20 mouse cellular contexts compared by ENCODE assay signal in the genomic region with DNA sequence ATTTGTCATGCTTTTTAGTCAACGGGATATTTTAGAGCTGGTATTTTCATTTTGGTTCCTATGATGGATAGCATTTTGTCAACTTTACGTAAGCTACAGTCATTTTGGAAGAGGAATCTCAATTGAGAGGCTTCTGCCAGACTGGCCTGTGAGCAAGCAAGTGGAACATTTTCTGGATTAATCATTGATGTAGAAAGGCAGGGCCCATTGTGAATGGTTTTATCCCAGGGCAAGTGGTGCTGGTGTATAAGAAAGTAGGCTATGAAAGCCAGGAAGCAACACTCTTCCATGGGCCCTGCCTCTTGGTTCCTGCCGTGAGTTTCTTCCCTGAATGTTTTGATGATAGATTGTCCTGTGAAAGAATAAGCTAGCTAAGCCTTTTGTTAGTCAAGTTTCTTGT.
A peak's percentile ranks its signal among the peaks of the same experiment; 100 is the strongest.
DNase-seq lines count a peak whose midpoint lies in the region; ATAC-seq lines count a peak whose summit lies in the region.
"Had no signal": no experiment of that assay in that cellular context is flagged by ENCODE, and none has a peak within 500 bp of the region (broad histone marks: within the 10 kb centered on the region; RNA-seq: fewer than 3 reads in every experiment).

No protein-coding gene starts in this region.

- no peaks in the 10 kb centered on the region for H3K27me3 ChIP-seq in kidney, embryonic 16.5 days (ENCODE audit: insufficient read depth, low read length)
- H3K27me3 ChIP-seq: embryonic facial prominence, embryonic 13.5 days; forebrain, embryonic 12.5 days; Patski had no signal

- 0 out of 2 replicates have a peak, but pooled peaks cover 6% of the 10 kb centered on the region for H3K4me1 ChIP-seq in kidney, embryonic 16.5 days (ENCODE audit: insufficient read depth, low read length)
- H3K4me1 ChIP-seq: forebrain, embryonic 12.5 days; heart, embryonic 10.5 days; hindbrain, embryonic 10.5 days had no signal

- WGBS in kidney, embryonic 16.5 days = 82% methylated on average over 3 of the region's 3 CpGs

- no peaks in the 10 kb centered on the region for H3K36me3 ChIP-seq in kidney, embryonic 16.5 days (ENCODE audit: insufficient read depth, low read length)
- H3K36me3 ChIP-seq: embryonic facial prominence, embryonic 13.5 days; forebrain, embryonic 12.5 days; heart, embryonic 10.5 days; hindbrain, embryonic 10.5 days had no signal

- H3K9ac ChIP-seq in kidney, embryonic 16.5 days (replicated peaks; ENCODE audit: low read length) = no peak overlapping the region
- H3K9ac ChIP-seq: embryonic facial prominence, embryonic 13.5 days; forebrain, embryonic 12.5 days; forebrain, postnatal 0 days; hindbrain, embryonic 14.5 days had no signal

- H3K4me3 ChIP-seq in kidney, embryonic 16.5 days (ENCODE audit: low read length) = no peak overlapping the region
- H3K4me3 ChIP-seq: embryonic facial prominence, embryonic 13.5 days; forebrain, embryonic 12.5 days; heart, embryonic 10.5 days; hindbrain, embryonic 10.5 days had no signal

- peak overlapping the region; percentile 58; the same call in 1 of the 2 replicates for H3K27ac ChIP-seq in kidney, embryonic 16.5 days (ENCODE audit: low read length)
- H3K27ac ChIP-seq: embryonic facial prominence, embryonic 13.5 days; forebrain, embryonic 12.5 days; heart, embryonic 10.5 days; hindbrain, embryonic 10.5 days; hindbrain, embryonic 14.5 days had no signal

- no peaks in the 10 kb centered on the region for H3K9me3 ChIP-seq in kidney, embryonic 16.5 days (ENCODE audit: low read length)
- H3K9me3 ChIP-seq: embryonic facial prominence, embryonic 13.5 days; forebrain, embryonic 12.5 days; heart, embryonic 10.5 days; hindbrain, embryonic 10.5 days had no signal

- no peak overlapping the region for H3K4me2 ChIP-seq in kidney, embryonic 16.5 days (replicated peaks; ENCODE audit: low read depth, low read length)
- H3K4me2 ChIP-seq: embryonic facial prominence, embryonic 13.5 days; forebrain, embryonic 12.5 days; hindbrain, embryonic 14.5 days had no signal

- ATAC-seq in kidney, embryonic 16.5 days (ENCODE audit: low FRiP score, low TSS enrichment) = peak; percentile 73; the same call in 1 of the 2 replicates
- ATAC-seq: forebrain, postnatal 0 days; Patski had no signal

- DNase-seq in kidney, adult 11 months = peak; percentile 33
- peak; percentile 60 to 62 for DNase-seq in kidney, adult 8-10 months
- DNase-seq in kidney, postnatal 36 days = peak; percentile 39 to 61
- no peak for DNase-seq in embryo, embryonic 9.5 days (ENCODE audit: extremely low spot score)
- no peak for DNase-seq in heart, adult 18-20 months
- DNase-seq in embryo, embryonic 10.5 days (ENCODE audit: low spot score) = no peak
- DNase-seq: adrenal gland, adult 2 months; adrenal gland, postnatal 25 days; cerebellum, adult 18-20 months; cerebellum, adult 9-11 months; forebrain, postnatal 0 days; gastrocnemius, postnatal 14 days; heart, postnatal 14 days had no signal

Comparison
In these comparisons a context has a peak if more than half of its experiments do, and no peak if none do; other contexts are left out.
1. DNase-seq: peak in kidney, adult 11 months (single experiment), kidney, adult 8-10 months (2 of 2) and kidney, postnatal 36 days (2 of 2); none in embryo, embryonic 9.5 days (single experiment), heart, adult 18-20 months (0 of 2) and embryo, embryonic 10.5 days (single experiment).